Mouse (Mus musculus) liver, embryonic 14.5 days (tissue): ENCODE data around the gene Hist1h4k. TPM values are rescaled to one million over a fixed set of nuclear protein-coding genes. Genes with fewer than 3 reads are reported as not detected.
"Not testable (repeated sequence)": the region's sequence is repeated elsewhere in the genome, so short reads cannot be mapped to it uniquely, and the experiment has no call there.

ENCODE experiments used
- ATAC-seq: fragments of 200-750 bp; cut with Nextera tagmentation; 2 replicates; pipeline ENCODE4 v1.8.0; 2017; ENCODE audit warnings: moderate number of reproducible peaks, mild to moderate bottlenecking, moderate library complexity; ENCODE audit not compliant: insufficient read depth
- DNase-seq, 3 experiments: peaks; one replicate each; pipeline ENCODE4 v3.0.0-alpha.2; 2012 to 2013; ENCODE audit warnings: low read depth in 3 of 3, low spot score in 3 of 3
- H3K27ac ChIP-seq: fragments of 300-500 bp; sonication (generic); 2 replicates; pipeline ENCODE4 v1.5.1; 2014; ENCODE audit warnings: moderate library complexity, mild to moderate bottlenecking, control low read depth, inconsistent platforms
- H3K27me3 ChIP-seq: fragments of 300-500 bp; sonication (generic); 2 replicates; pipeline ENCODE4 v1.6.1; 2014; ENCODE audit warnings: mild to moderate bottlenecking, low read length, moderate library complexity; ENCODE audit not compliant: control insufficient read depth, insufficient read depth
- H3K36me3 ChIP-seq: fragments of 300-500 bp; sonication (generic); replicated peaks from 2 replicates; pipeline ENCODE4 v1.6.1; 2014; ENCODE audit warnings: low read depth; ENCODE audit not compliant: control insufficient read depth, insufficient read depth
- H3K4me1 ChIP-seq, 2 experiments: fragments of 200-500 bp in 1 of 2; fragments of 300-500 bp in 1 of 2; sonication (generic) in 1 of 2; replicated peaks; 2 replicates each; pipeline ENCODE4 v1.6.1; 2012 to 2014; ENCODE audit warnings: antibody characterized with exemption in 1 of 2, inconsistent platforms in 1 of 2, low read length in 1 of 2; ENCODE audit not compliant: control insufficient read depth in 2 of 2, insufficient read depth in 2 of 2
- H3K4me2 ChIP-seq: fragments of 300-500 bp; sonication (generic); 2 replicates; pipeline ENCODE4 v1.6.1; 2014; ENCODE audit warnings: low read depth, mild to moderate bottlenecking, control low read depth, moderate library complexity
- H3K4me3 ChIP-seq, 2 experiments: fragments of 200-500 bp in 1 of 2; fragments of 300-500 bp in 1 of 2; sonication (generic) in 1 of 2; 2 replicates each; pipeline ENCODE4 v1.5.1; 2012 to 2014; ENCODE audit warnings: low read depth in 2 of 2, low read length in 2 of 2, mild to moderate bottlenecking in 2 of 2, control low read depth in 1 of 2, inconsistent platforms in 1 of 2, moderate library complexity in 1 of 2; ENCODE audit not compliant: insufficient read depth in 1 of 2
- H3K9ac ChIP-seq: fragments of 300-500 bp; sonication (generic); replicated peaks from 2 replicates; pipeline ENCODE4 v1.6.1; 2014; ENCODE audit warnings: mild to moderate bottlenecking, control low read depth, moderate library complexity
- H3K9me3 ChIP-seq: fragments of 300-500 bp; sonication (generic); 2 replicates; pipeline ENCODE4 v1.6.1; 2016; ENCODE audit warnings: low read length, mixed read lengths; ENCODE audit not compliant: control insufficient read depth
- CTCF ChIP-seq: IDR thresholded peaks from 2 replicates; pipeline ENCODE4 v1.5.1; 2016; ENCODE audit warnings: antibody characterized with exemption, low read depth, control low read depth
- EP300 ChIP-seq: IDR thresholded peaks from 2 replicates; pipeline ENCODE4 v1.6.1; 2016; ENCODE audit warnings: antibody characterized with exemption, low read depth
- WGBS: fragments of 180-500 bp; shearing (Covaris S2); extraction: QIAGEN DNeasy Blood & Tissue Kit; methylation state at CpG from one replicate; pipeline ENCODE4 v1.1.7; 2014; ENCODE audit not compliant: insufficient replicate concordance; 5-methylcytosine and 5-hydroxymethylcytosine counted together
- polyA plus RNA-seq, 2 experiments: library from polyadenylated mRNA; depleted of rRNA in 1 of 2; stranded (reverse) in 1 of 2; unstranded in 1 of 2; fragments of >200 nt; fragmentation: Nextera tagmentation in 1 of 2; extraction: Ambion mirVana in 1 of 2; gene quantifications; 2 replicates each; pipeline versions ENCODE4 v1.2.1 to v1.2.3; 2012 to 2014

Hist1h4k gene
- polyA plus RNA-seq, 2 experiments, result 5.5 to 32.8 TPM

- peak overlapping the region; percentile 96 for H3K9ac ChIP-seq
These were observed 33.4 kb upstream of the Hist1h4k start for GRCm38 (mm10) chr13:21783734-21784161.

GRCm38 (mm10) chr13:21783255-21783617 lies 32.9 kb upstream of the Hist1h4k start, which contains the start of gene Hist1h3i:
Gene Hist1h3i (minus strand): TSS chr13:21783370.
- ATAC-seq (peak; percentile 37), DNase-seq (peak; percentile 89 to 92 (median 91))
- peak within 1 kb of the TSS; percentile 96 for H3K9ac ChIP-seq
- no peaks in the 10 kb centered on the region for H3K27me3 ChIP-seq
- TF ChIP-seq CTCF (no peak), EP300 (peak; percentile 70)
- WGBS, result 0% methylated on average over 13 of the region's 20 CpGs
- no peaks in the 10 kb centered on the region for H3K36me3 ChIP-seq
- peak within 1 kb of the TSS; percentile 56 to 60 for H3K4me3 ChIP-seq
- peak within 1 kb of the TSS; percentile 90 for H3K4me2 ChIP-seq
- H3K9me3 ChIP-seq, result no peaks in the 10 kb centered on the region
- H3K4me1 ChIP-seq, result peaks cover 25 to 29% of the 10 kb centered on the region in 2 experiments
- peak within 1 kb of the TSS; percentile 97 for H3K27ac ChIP-seq

More at GRCm38 (mm10) chr13:21783734-21784161, 33.4 kb upstream of the Hist1h4k start:
- DNase-seq (peak in 1 of 3 experiments; percentile 61), ATAC-seq (no peak)
- WGBS, result 3% methylated on average over 9 of the region's 9 CpGs
- peak overlapping the region; percentile 45 to 54 for H3K4me3 ChIP-seq
- H3K9me3 ChIP-seq, result no peaks in the 10 kb centered on the region
- H3K27me3 ChIP-seq, result no peaks in the 10 kb centered on the region
- peaks cover 29 to 32% of the 10 kb centered on the region in 2 experiments for H3K4me1 ChIP-seq
- peak overlapping the region; percentile 90 for H3K4me2 ChIP-seq
- H3K36me3 ChIP-seq, result no peaks in the 10 kb centered on the region
- H3K27ac ChIP-seq, result peak overlapping the region; percentile 95
- TF ChIP-seq CTCF (no peak), EP300 (no peak)

- peak overlapping the region; percentile 90 for H3K4me2 ChIP-seq
- WGBS, result under 1% methylated on average over 11 of the region's 35 CpGs
- peak overlapping the region; percentile 96 for H3K9ac ChIP-seq
- ATAC-seq, result peak; percentile 4
- peak overlapping the region; percentile 56 to 60 for H3K4me3 ChIP-seq
- not testable (repeated sequence) for H3K27me3 ChIP-seq, H3K36me3 ChIP-seq, H3K9me3 ChIP-seq
- peak; percentile 60 to 74 (median 61) for DNase-seq
- H3K4me1 ChIP-seq, result peaks cover 25 to 29% of the 10 kb centered on the region in 2 experiments
- TF ChIP-seq EP300, result peak; percentile 48
- peak overlapping the region; percentile 97 for H3K27ac ChIP-seq
These were observed 32.3 kb upstream of the Hist1h4k start for GRCm38 (mm10) chr13:21782361-21783254.

GRCm38 (mm10) chr13:21781639-21782038 lies 31.3 kb upstream of the Hist1h4k start:
- TF ChIP-seq EP300 (no peak), CTCF (no peak)
- peak overlapping the region; percentile 77 for H3K9ac ChIP-seq
- H3K27me3 ChIP-seq, result no peaks in the 10 kb centered on the region
- no peak for DNase-seq
- H3K4me2 ChIP-seq, result peak overlapping the region; percentile 90
- no peak for ATAC-seq
- no peaks in the 10 kb centered on the region for H3K9me3 ChIP-seq
- H3K4me1 ChIP-seq, result peaks cover 33 to 35% of the 10 kb centered on the region in 2 experiments
- H3K36me3 ChIP-seq, result no peaks in the 10 kb centered on the region
- peak overlapping the region; percentile 97 for H3K27ac ChIP-seq
- peak overlapping the region in 1 of 2 experiments; percentile 36; a peak in 3 of 4 replicates for H3K4me3 ChIP-seq
- WGBS, result 83% methylated on average over 1 of the region's 1 CpGs

- peak in 1 of 3 experiments; percentile 43 for DNase-seq
- peak overlapping the region; percentile 97 for H3K27ac ChIP-seq
- TF ChIP-seq EP300, result no peak
- no peak for TF ChIP-seq CTCF
- no peak for ATAC-seq
- H3K4me3 ChIP-seq, result peak overlapping the region; percentile 11 to 72; a peak in 3 of 4 replicates
- H3K4me1 ChIP-seq, result peaks cover 38 to 40% of the 10 kb centered on the region in 2 experiments
- H3K9me3 ChIP-seq, result no peaks in the 10 kb centered on the region
- H3K36me3 ChIP-seq, result no peaks in the 10 kb centered on the region
- 33% methylated on average over 6 of the region's 6 CpGs for WGBS
- H3K27me3 ChIP-seq, result no peaks in the 10 kb centered on the region
- peak overlapping the region; percentile 98 for H3K9ac ChIP-seq
- H3K4me2 ChIP-seq, result peak overlapping the region; percentile 90
These were observed 30.8 kb upstream of the Hist1h4k start for GRCm38 (mm10) chr13:21781021-21781555.
